Mouse (Mus musculus) 3T3-L1 (cell line): ENCODE results near the gene Adipoq.
A peak's percentile ranks its signal among the peaks of the same experiment; 100 is the strongest.
"Not testable (repeated sequence)": the region's sequence is repeated elsewhere in the genome, so short reads cannot be mapped to it uniquely, and the experiment has no call there.

Experiments
- DNase-seq: peaks from one replicate; pipeline ENCODE4 v3.0.0-alpha.2; 2015; ENCODE audit warnings: low read depth, low spot score

Adipoq gene

GRCm38 (mm10) chr16:23159749-23160148, 13.4 kb downstream of the Adipoq start:
- peak; percentile 89 for DNase-seq

- DNase-seq: peak; percentile 59
These were observed 15.8 kb downstream of the Adipoq start for GRCm38 (mm10) chr16:23162116-23162515.

- DNase-seq: no peak
These were observed 18.1 kb downstream of the Adipoq start for GRCm38 (mm10) chr16:23164443-23164842.

- peak; percentile 53 for DNase-seq
These were observed 19.1 kb downstream of the Adipoq start for GRCm38 (mm10) chr16:23165441-23165840.

- no peak for DNase-seq
These were observed 20.3 kb downstream of the Adipoq start for GRCm38 (mm10) chr16:23166646-23167045.

GRCm38 (mm10) chr16:23167079-23167478, 20.7 kb downstream of the Adipoq start:
- peak; percentile 93 for DNase-seq

- DNase-seq: peak; percentile 22
These were observed 24.5 kb downstream of the Adipoq start for GRCm38 (mm10) chr16:23170813-23171212.

GRCm38 (mm10) chr16:23173904-23174303, 27.6 kb downstream of the Adipoq start:
- no peak for DNase-seq

GRCm38 (mm10) chr16:23174855-23175254, 28.5 kb downstream of the Adipoq start:
- no peak for DNase-seq

GRCm38 (mm10) chr16:23175956-23176355, 29.6 kb downstream of the Adipoq start:
- no peak for DNase-seq

- no peak for DNase-seq
These were observed 31.5 kb downstream of the Adipoq start for GRCm38 (mm10) chr16:23177856-23178255.

- DNase-seq: no peak
These were observed 32.5 kb downstream of the Adipoq start for GRCm38 (mm10) chr16:23178796-23179195.

GRCm38 (mm10) chr16:23179436-23179835, 33.1 kb downstream of the Adipoq start:
- not testable (repeated sequence) for DNase-seq

GRCm38 (mm10) chr16:23181054-23181453, 34.7 kb downstream of the Adipoq start:
- DNase-seq: no peak

GRCm38 (mm10) chr16:23181487-23181886, 35.2 kb downstream of the Adipoq start:
- DNase-seq: no peak

GRCm38 (mm10) chr16:23181942-23182597, 35.7 kb downstream of the Adipoq start:
- no peak for DNase-seq

- DNase-seq: no peak
These were observed 39.5 kb downstream of the Adipoq start for GRCm38 (mm10) chr16:23185824-23186223.

- DNase-seq: no peak
These were observed 40.1 kb downstream of the Adipoq start for GRCm38 (mm10) chr16:23186418-23186817.

- no peak for DNase-seq
These were observed 41.6 kb downstream of the Adipoq start for GRCm38 (mm10) chr16:23187983-23188382.

GRCm38 (mm10) chr16:23189612-23190011, 43.3 kb downstream of the Adipoq start:
- DNase-seq: peak; percentile 61

GRCm38 (mm10) chr16:23191560-23192242, 45.4 kb downstream of the Adipoq start:
- DNase-seq: no peak

GRCm38 (mm10) chr16:23195618-23196017, 49.3 kb downstream of the Adipoq start:
- DNase-seq: no peak

- no peak for DNase-seq
These were observed 50.0 kb downstream of the Adipoq start for GRCm38 (mm10) chr16:23196296-23196695.
